Mouse (Mus musculus): ENCODE measurements around the gene Erp27. TPM values are rescaled to one million over a fixed set of nuclear protein-coding genes. Genes with fewer than 3 reads are reported as not detected.
A peak's percentile ranks its signal among the peaks of the same experiment; 100 is the strongest.
"Not testable (repeated sequence)": the region's sequence is repeated elsewhere in the genome, so short reads cannot be mapped to it uniquely, and the experiment has no call there.

Erp27 gene
- 0.28 and 0.74 TPM in 2 replicates for polyA plus RNA-seq (2015; fragmentation: Nextera tagmentation; extraction: Ambion mirVana)

DNA sequence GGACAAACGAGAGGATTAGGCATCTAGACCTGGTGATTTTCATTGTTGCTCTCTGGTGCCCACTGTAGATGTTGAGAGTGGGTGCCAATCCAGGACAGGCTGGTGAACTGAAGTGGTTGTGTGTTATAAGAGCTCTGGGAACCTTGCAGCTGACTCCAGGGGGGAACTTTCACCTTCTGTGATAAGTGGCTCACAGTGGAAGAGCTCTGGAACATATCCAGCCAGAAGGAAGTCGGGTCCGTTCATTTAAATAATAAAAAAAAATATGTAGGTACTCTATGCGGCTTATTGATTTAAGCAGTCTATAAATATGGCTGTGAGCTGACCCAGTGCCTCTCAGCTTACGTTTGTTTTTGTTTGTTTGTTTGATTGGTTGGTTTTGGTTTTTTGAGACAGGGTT, at the start of gene Erp27:
Erp27 (minus strand) TSS at position 101 of the 400 bp plus-strand sequence.
- peaks cover 5% of the 10 kb centered on the region; the same call in 1 of the 2 replicates for H3K36me3 ChIP-seq (replicated peaks)
- H3K9ac ChIP-seq, result no peak within 1 kb of the TSS
- H3K4me2 ChIP-seq, result no peak within 1 kb of the TSS
- H3K4me3 ChIP-seq (replicated peaks), result no peak within 1 kb of the TSS
- H3K9me3 ChIP-seq (replicated peaks), result no peaks in the 10 kb centered on the region
- no peak for ATAC-seq (ENCODE audit: insufficient read depth)
- no peaks in the 10 kb centered on the region for H3K27me3 ChIP-seq
- no peak within 1 kb of the TSS for H3K27ac ChIP-seq (replicated peaks)
- H3K4me1 ChIP-seq (replicated peaks), result no peaks in the 10 kb centered on the region
- WGBS (ENCODE audit: insufficient replicate concordance), result 62% methylated on average over 5 of the region's 5 CpGs

DNA sequence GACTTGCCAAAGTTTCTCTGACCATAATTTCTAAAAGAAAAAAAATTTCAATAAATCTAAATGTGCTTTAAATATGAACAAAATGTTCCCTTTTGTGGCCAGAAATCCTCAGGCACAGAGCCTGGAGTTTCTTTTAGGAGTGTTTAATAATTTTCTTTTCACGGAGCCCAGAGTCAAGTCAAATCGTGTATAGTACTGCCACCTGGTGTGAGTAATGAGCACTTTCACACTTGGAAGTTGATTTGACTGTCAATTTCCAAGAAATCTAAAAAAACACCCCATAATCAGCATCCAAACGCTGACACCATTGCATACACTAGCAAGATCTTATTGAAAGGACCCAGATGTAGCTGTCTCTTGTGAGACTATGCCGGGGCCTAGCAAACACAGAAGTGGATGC, 46.9 kb upstream of the Erp27 start:
- not testable (repeated sequence) for H3K4me1 ChIP-seq (replicated peaks); H3K4me2 ChIP-seq; H3K36me3 ChIP-seq (replicated peaks); ATAC-seq (ENCODE audit: insufficient read depth); H3K27ac ChIP-seq (replicated peaks); H3K4me3 ChIP-seq (replicated peaks); H3K9ac ChIP-seq; H3K9me3 ChIP-seq (replicated peaks); H3K27me3 ChIP-seq
- WGBS (ENCODE audit: insufficient replicate concordance), result 18% methylated on average over 4 of the region's 4 CpGs

DNA sequence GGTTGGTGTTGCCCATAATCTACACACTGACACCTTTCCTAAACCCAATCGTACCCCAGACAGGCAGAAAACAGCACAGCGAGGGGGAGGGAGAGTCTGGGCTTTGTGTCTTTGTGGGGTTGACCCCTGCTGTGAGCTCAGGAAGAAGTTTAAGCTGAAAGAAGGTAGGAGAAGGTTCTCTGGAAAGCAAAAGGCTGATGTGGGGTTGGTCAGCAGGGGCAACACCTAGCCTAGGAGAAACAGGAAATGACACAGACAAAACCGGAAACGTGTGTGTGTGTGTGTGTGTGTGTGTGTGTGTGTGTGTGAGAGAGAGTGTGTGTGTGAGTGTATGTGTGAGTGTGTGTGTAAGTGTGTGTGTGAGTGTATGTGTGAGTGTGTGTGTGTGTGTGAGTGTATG, 45.5 kb upstream of the Erp27 start:
- no peak overlapping the region for H3K4me3 ChIP-seq (replicated peaks)
- no peaks in the 10 kb centered on the region for H3K36me3 ChIP-seq (replicated peaks)
- ATAC-seq (ENCODE audit: insufficient read depth), result no peak
- no peaks in the 10 kb centered on the region for H3K27me3 ChIP-seq
- no peaks in the 10 kb centered on the region; the same call in 1 of the 2 replicates for H3K4me1 ChIP-seq (replicated peaks)
- no peak overlapping the region for H3K4me2 ChIP-seq
- whole genome bisulfite sequencing (ENCODE audit: insufficient replicate concordance), result 32% methylated on average over 4 of the region's 4 CpGs
- H3K9me3 ChIP-seq (replicated peaks), result no peaks in the 10 kb centered on the region
- 0 out of 2 replicates have a peak overlapping the region, but pooled peaks have one; percentile 0 for H3K27ac ChIP-seq (replicated peaks)
- no peak overlapping the region for H3K9ac ChIP-seq

DNA sequence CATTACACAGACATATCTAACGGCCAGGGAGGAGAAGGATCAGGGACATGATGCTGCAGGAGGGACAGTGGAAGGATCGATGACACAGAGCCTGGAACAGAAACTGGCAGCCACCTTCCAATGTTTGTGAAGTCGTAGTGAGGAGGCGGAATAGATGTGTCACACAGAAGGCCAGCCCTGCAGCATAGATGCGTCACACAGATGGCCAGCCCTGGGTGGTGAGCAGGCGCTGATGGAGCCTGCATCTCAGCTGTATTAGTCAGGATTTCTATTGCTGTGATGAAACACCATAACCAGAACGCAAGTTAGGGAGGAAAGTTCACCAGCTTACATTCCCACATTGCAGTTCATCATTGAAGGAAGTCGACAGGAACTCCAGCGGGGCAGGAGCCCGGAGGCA, 43.9 kb upstream of the Erp27 start:
- 62% methylated on average over 10 of the region's 10 CpGs for WGBS (ENCODE audit: insufficient replicate concordance)
- no peak for ATAC-seq (ENCODE audit: insufficient read depth)
- Histone ChIP-seq H3K36me3 (replicated peaks) (no peaks in the 10 kb centered on the region), H3K9ac (no peak overlapping the region), H3K9me3 (replicated peaks) (no peaks in the 10 kb centered on the region), H3K4me2 (no peak overlapping the region), H3K27me3 (no peaks in the 10 kb centered on the region), H3K4me3 (replicated peaks) (no peak overlapping the region), H3K27ac (replicated peaks) (no peak overlapping the region), H3K4me1 (replicated peaks) (no peaks in the 10 kb centered on the region; the same call in 1 of the 2 replicates)

DNA sequence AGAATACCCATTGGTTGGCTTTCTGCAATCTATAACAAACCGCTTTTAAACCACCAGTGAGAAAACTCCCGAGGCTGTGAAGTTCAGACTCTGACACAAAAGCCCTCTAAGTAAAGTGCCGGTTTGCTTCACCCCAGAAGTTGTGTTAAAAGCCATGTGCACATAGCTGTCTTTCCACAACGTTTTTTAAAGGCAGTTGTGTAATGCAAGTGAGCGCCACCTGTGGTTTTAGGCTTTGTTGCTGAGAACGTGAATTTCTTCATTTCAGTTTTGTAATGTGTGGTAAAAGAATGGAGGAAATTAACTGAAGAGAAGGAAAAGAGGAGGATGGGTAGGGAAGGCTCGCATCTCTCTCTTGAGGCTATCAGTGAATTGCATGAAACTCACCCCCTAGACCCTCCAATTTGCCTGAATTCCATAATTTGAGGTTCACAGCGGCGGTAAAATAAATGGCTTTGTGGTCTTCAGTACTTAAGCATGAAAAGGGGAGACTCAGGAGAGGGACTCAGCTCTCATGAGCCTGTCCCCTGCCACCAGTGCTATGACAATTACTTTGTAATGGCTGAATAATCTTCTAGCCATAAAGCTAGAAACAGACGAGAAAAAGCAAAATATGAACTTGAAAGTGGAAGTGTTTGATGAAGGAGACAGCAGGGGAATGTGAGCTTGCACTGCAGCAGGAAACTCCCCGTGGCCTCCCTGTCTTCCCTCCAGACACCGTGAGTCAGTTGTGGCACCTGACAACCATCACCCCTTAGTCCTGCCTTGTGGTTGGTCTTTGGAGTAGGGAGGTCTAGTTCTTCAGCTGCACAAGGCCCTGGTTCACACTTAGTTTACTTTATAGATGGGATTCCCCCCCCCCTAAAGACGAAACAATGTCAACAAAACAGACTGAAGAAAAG, 42.9 kb upstream of the Erp27 start:
- 0 out of 2 replicates have a peak, but pooled peaks have one; percentile 22 for ATAC-seq (ENCODE audit: insufficient read depth)
- H3K27ac ChIP-seq (replicated peaks), result peak overlapping the region; percentile 39; the same call in 1 of the 2 replicates
- no peaks in the 10 kb centered on the region for H3K9me3 ChIP-seq (replicated peaks)
- no peaks in the 10 kb centered on the region for H3K27me3 ChIP-seq
- 27% methylated on average over 13 of the region's 13 CpGs for WGBS (ENCODE audit: insufficient replicate concordance)
- H3K4me3 ChIP-seq (replicated peaks), result no peak overlapping the region
- no peak overlapping the region for H3K9ac ChIP-seq
- H3K36me3 ChIP-seq (replicated peaks), result no peaks in the 10 kb centered on the region
- no peak overlapping the region for H3K4me2 ChIP-seq
- no peaks in the 10 kb centered on the region; the same call in 1 of the 2 replicates for H3K4me1 ChIP-seq (replicated peaks)

DNA sequence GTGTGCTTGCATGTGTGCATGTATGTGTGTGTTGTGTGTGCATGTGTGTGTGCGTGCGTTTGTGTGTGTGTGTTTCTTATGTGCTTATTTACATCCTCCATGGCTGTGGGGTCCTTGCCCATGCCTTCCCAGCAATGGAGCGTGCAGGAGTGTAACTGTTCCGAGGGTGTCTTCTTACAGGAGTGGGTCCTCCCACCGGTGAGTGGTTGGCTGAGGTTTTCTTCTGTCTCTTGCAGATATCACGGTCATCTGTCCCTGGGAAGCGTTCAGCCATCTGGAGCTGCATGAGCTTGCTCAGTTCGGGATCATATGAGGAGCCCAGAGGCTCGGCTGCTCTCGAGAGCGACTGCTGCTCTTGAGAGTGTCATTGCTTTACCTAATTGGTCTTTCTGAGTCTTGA, 41.0 kb upstream of the Erp27 start:
- Histone ChIP-seq H3K4me1 (replicated peaks) (peaks cover 3% of the 10 kb centered on the region; the same call in 1 of the 2 replicates), H3K36me3 (replicated peaks) (no peaks in the 10 kb centered on the region), H3K9me3 (replicated peaks) (no peaks in the 10 kb centered on the region), H3K27ac (replicated peaks) (no peak overlapping the region), H3K27me3 (no peaks in the 10 kb centered on the region), H3K9ac (no peak overlapping the region), H3K4me3 (replicated peaks) (no peak overlapping the region), H3K4me2 (no peak overlapping the region)
- ATAC-seq (ENCODE audit: insufficient read depth), result no peak
- 57% methylated on average over 11 of the region's 11 CpGs for WGBS (ENCODE audit: insufficient replicate concordance)

DNA sequence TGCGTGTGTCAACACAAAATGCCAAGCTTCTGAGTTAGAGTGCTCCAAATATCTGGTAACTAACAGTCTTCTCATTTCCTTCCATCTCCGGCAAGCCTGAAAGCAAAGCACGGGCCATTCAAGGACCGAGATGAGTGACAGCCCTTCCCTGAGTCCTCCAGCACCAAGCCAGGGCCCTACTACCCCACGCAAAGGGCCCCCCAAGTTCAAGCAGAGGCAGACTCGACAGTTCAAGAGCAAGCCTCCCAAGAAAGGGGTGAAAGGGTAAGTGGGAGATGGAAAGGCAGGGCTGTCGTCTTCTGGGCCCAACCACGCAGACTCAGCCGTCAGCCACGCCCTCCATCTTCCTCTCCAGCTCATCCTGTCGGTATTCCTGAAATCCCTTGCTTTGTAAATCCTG, 37.2 kb upstream of the Erp27 start:
- Histone ChIP-seq H3K4me1 (replicated peaks) (0 out of 2 replicates have a peak, but pooled peaks cover 3% of the 10 kb centered on the region), H3K4me2 (no peak overlapping the region), H3K9me3 (replicated peaks) (no peaks in the 10 kb centered on the region), H3K36me3 (replicated peaks) (no peaks in the 10 kb centered on the region), H3K27ac (replicated peaks) (no peak overlapping the region), H3K4me3 (replicated peaks) (no peak overlapping the region), H3K9ac (no peak overlapping the region), H3K27me3 (no peaks in the 10 kb centered on the region)
- ATAC-seq (ENCODE audit: insufficient read depth), result no peak
- 51% methylated on average over 11 of the region's 11 CpGs for WGBS (ENCODE audit: insufficient replicate concordance)

DNA sequence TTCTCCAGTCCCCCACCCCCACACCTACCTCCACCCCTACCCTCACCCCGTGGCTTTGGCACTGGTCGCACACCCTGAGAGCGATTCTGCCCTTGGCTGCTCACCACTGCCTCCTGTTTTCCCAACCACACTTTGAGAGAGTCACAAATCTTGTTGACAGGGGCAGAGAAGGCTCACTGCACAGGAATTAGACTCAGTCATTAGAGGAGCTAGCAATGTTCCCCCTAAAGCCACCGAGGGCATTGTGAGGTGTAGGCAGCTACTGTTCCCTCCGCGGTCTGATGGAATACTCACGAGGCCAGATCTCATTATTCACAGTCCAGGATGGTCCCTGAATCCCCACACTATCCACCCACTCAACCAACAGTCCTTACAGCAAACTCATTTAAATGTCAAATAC, 35.1 kb upstream of the Erp27 start:
- H3K36me3 ChIP-seq (replicated peaks), result no peaks in the 10 kb centered on the region
- no peak overlapping the region for H3K9ac ChIP-seq
- no peaks in the 10 kb centered on the region for H3K9me3 ChIP-seq (replicated peaks)
- H3K4me1 ChIP-seq (replicated peaks), result 0 out of 2 replicates have a peak, but pooled peaks cover 3% of the 10 kb centered on the region
- WGBS (ENCODE audit: insufficient replicate concordance), result 27% methylated on average over 7 of the region's 7 CpGs
- no peak overlapping the region for H3K4me3 ChIP-seq (replicated peaks)
- no peaks in the 10 kb centered on the region for H3K27me3 ChIP-seq
- no peak overlapping the region for H3K27ac ChIP-seq (replicated peaks)
- ATAC-seq (ENCODE audit: insufficient read depth), result no peak
- H3K4me2 ChIP-seq, result no peak overlapping the region

DNA sequence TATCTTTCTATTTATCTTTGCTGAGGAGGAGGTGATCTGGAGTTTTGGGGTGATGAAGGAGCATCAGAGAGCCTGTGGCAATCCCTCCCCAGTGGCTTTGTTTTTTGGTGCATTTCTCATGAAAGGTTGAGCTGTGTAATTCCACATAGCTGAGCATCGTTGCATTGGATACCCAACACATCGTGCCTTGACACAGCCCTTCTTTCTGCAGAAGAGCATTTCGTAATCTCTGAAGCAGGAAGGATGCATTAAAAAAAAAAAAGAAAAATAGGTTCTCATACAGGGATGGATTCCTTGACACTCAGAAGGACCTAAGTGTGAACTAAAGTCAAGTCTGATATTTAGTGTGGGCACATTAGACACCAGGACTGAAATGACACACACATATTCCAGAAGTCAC, 33.3 kb upstream of the Erp27 start:
- Histone ChIP-seq H3K4me2 (no peak overlapping the region), H3K27me3 (no peaks in the 10 kb centered on the region), H3K4me1 (replicated peaks) (0 out of 2 replicates have a peak, but pooled peaks cover 3% of the 10 kb centered on the region), H3K27ac (replicated peaks) (no peak overlapping the region), H3K9me3 (replicated peaks) (no peaks in the 10 kb centered on the region), H3K9ac (no peak overlapping the region), H3K36me3 (replicated peaks) (no peaks in the 10 kb centered on the region), H3K4me3 (replicated peaks) (no peak overlapping the region)
- no peak for ATAC-seq (ENCODE audit: insufficient read depth)
- 44% methylated on average over 3 of the region's 3 CpGs for WGBS (ENCODE audit: insufficient replicate concordance)

DNA sequence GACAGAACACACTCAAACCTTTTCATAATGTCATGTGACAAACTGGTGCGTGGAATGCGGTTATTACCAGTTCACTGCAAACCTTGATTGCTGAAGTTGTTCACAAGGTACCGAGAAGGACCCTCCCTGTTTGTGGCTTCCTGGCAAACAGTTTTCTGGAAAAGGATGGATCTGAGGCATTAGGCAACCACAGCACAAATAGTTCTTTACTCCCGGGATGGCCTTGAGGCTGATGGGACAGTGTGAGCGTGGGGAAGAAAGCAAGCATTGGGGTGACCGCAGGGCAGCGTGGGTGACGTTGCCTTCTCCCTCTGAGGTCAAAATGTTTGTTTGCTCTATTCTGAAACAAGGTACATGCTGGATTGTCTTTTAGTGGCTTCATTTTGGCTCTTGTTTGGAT, 32.7 kb upstream of the Erp27 start:
- Histone ChIP-seq H3K36me3 (replicated peaks) (no peaks in the 10 kb centered on the region), H3K4me1 (replicated peaks) (0 out of 2 replicates have a peak, but pooled peaks cover 3% of the 10 kb centered on the region), H3K4me2 (no peak overlapping the region), H3K9me3 (replicated peaks) (no peaks in the 10 kb centered on the region), H3K27me3 (no peaks in the 10 kb centered on the region), H3K9ac (no peak overlapping the region), H3K4me3 (replicated peaks) (no peak overlapping the region), H3K27ac (replicated peaks) (no peak overlapping the region)
- WGBS (ENCODE audit: insufficient replicate concordance), result 69% methylated on average over 8 of the region's 8 CpGs
- ATAC-seq (ENCODE audit: insufficient read depth), result peak; percentile 47; the same call in 1 of the 2 replicates

DNA sequence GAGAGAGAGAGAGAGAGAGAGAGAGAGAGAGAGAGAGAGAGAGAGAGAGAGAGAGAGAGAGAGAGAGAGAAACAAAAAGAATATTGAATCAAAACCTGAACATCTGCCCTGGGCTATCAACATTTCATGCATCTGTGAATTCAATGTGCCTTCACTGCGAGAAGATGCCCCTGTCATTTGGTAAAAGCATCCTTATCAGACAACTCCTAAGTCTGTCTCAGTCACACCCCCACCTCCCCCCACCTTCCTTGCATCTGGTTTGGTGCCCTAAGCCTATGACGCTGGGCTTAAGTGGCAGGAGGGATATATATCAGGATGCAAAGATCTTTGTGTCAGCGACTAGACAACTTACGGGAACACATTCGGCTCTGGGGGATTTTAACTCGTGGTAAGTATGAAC, 32.2 kb upstream of the Erp27 start:
- H3K9ac ChIP-seq, result no peak overlapping the region
- no peak overlapping the region for H3K4me2 ChIP-seq
- no peaks in the 10 kb centered on the region for H3K9me3 ChIP-seq (replicated peaks)
- H3K27me3 ChIP-seq, result no peaks in the 10 kb centered on the region
- H3K4me1 ChIP-seq (replicated peaks), result 0 out of 2 replicates have a peak, but pooled peaks cover 2% of the 10 kb centered on the region
- no peak overlapping the region for H3K4me3 ChIP-seq (replicated peaks)
- no peaks in the 10 kb centered on the region for H3K36me3 ChIP-seq (replicated peaks)
- no peak for ATAC-seq (ENCODE audit: insufficient read depth)
- no peak overlapping the region for H3K27ac ChIP-seq (replicated peaks)
- WGBS (ENCODE audit: insufficient replicate concordance), result 44% methylated on average over 6 of the region's 6 CpGs
